Mouse (Mus musculus): ENCODE results near the gene Tprkb. TPM values are rescaled to one million over a fixed set of nuclear protein-coding genes. Genes with fewer than 3 reads are reported as not detected.

The Tprkb gene
- 2.8 and 4.1 TPM in 2 replicates for polyA plus RNA-seq (2012)

DNA sequence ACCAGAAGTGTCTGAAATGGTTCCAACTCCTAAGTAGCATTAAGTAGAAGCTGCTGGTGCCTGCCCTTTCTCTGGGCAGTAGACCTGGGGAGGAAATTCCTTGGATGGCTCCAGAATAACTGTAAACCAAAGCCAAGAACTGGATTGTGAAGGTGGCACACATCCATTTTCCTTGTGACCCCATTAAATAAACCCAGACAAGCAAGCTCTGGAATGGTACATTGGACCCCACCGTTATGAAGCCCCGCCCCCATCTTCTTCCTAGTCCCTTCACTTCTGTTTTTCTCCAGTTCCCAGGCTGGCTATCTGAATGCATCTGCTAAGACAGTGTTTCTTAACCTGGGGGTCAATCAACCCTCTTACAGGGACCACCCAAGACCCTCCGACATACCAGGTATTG lies at the start of gene Tprkb:
Gene Tprkb (plus strand): TSS at position 279 of the 400 bp plus-strand sequence.

DNA sequence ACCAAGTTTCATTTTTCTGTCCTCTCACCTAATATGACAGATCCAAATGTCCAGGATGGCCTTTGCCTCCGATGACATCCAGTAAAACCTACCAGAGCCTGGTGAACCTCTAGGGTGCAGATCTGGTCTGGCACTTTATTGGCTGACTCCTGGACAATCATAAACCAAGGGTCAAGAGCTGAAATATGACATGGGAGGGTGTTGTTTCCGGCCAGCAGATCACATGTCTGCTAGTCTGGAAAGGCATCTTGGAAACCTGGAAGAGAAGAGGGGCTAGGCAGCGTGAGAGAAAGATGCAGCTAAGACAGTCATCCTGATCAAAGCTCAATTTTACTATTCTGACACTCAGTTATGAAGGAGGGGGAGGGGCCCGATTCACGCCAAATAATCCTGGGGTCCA lies 42.7 kb upstream of the Tprkb start, which contains the start of gene Nat8f2:
Gene Nat8f2 (minus strand): TSS at position 153 of the 400 bp plus-strand sequence.

DNA sequence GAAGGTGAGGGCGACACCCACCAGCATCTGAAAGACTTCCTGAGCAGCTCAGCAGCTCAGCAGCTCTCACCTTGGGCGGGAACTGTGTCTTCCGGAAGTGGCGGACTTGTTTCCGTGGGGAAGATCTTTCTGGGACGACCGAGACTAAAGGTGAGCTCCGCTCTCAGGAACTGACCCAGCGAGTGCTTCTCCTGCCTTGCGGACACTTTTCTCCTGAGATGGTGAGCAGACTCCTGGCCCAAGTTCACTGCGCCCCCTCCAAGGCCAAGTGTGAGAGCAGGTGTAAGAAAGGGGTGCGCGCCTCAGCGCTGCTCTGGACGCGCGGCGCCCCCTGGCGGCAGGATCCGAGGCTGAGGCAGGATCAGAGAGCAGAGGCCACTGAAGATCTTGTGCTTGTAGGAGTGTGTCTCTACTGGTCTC lies 7.0 kb upstream of the Tprkb start, which contains the start of gene Nat8f4:
Gene Nat8f4 (minus strand): TSS at position 243 of the 420 bp plus-strand sequence.

DNA sequence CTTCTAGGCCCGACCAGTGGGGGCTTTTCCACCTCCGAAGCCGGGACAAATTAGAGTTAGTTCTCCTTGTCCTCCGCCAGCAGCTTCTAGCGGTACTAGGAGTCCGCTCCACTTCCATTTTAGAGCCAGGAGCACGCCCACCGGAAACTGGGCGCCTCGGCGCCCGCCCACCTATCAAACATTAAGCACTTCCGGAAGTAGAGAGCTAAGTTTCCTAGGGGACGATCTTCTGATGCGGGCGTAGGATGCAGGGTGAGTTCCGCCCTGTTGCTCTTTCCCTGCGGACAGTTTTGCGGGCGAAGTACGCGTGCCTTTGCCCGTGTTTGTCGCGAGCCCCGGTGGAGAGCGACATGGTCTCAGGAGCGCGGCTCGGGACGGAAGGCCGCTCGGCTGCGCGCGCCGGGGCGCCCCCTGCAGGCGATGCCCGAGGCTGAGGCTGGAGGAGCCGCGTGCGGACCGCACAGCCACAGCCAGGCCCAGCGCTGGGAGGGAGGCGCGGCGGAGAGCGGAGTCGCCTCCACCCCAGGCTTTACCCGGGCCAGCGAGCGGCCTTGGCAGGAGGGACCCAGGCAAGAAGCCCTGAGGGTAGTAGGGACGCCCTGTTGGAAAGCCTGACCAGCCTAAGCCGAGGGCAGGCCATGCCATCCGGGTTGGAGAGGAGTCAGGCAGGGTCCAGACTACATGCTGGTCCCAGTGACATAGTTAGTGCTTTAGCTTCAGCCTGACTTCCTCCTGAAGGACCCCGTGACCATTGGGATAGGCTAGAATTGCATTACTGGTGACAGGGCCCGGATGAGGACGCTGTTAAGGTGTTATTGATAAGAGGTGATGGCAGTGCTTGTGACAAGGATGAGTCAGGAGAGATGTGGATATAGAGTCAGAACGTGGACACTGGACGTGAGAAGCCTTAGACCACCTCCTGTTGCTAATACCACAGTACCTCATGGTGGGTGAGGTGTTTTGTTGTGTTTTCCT lies 4.2 kb downstream of the Tprkb start, which contains the start of gene Nat8f1:
Gene Nat8f1 (minus strand): TSS at position 149 of the 975 bp plus-strand sequence.

DNA sequence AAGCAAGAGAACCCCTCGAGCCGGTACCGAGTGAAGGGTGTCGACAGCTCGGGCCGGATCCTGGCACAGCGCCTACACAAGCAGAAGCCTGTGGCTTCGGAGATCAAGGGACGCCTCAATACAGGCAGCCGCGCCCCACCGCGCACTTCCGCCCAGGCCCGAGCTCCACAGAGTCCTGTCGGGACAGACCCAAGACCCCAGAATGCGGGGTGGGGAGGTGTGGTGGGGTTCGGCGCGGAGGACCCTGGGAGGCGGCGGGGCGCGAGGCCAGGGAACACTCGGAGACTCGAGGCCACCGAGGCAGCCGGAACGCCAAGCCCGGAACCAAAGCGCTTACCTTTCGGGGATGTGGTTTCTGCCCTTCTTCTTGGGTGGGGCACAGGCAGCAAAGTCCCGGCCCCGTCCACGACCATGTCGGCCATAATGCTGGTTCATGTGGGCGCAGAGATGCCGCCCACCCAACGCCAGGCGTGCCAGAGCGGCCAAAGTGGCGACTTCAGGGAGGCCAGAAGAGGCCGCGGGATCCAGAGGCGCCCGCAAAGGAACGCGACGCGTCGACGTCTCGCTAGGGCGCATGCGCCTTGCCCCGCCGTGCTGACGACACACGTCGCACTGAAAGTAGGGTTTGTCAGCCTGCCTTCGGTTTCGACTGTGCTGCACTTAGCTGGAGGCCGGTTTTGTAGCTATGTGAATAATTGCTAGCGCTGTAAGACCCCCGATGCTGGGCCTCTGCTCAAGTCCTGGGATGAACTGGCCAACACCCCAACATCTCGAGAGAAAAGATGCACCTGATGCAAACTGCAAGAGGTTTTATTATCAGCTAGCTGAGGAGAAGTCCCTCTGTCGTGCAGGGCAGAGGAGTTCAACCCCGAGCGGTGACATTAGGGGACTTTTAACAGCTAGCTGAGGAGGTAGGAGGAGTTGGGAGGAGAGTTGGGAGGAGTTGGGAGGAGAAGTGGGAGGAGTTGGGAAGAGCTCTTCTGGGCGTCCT lies 49.7 kb downstream of the Tprkb start, which contains the start of gene Dusp11:
Gene Dusp11 (minus strand): TSS at position 567 of the 991 bp plus-strand sequence.

Other genes with a start within 250 kb of the Tprkb start
- gene Nat8f7, start 198.7 kb upstream of the Tprkb start, polyA plus RNA-seq (2012), result not detected in 2 replicates
- gene Nat8f3, start 146.1 kb upstream of the Tprkb start, polyA plus RNA-seq (2012), result not detected in 2 replicates
- gene Nat8f6, start 90.9 kb upstream of the Tprkb start, polyA plus RNA-seq (2012), result not detected in 2 replicates
- gene Nat8f5, start 90.9 kb upstream of the Tprkb start, polyA plus RNA-seq (2012), result not detected in 2 replicates
- gene Nat8, start 79.8 kb upstream of the Tprkb start, polyA plus RNA-seq (2012), result not detected in 2 replicates
- not detected in 2 replicates for gene Nat8f2, start 42.7 kb upstream of the Tprkb start, polyA plus RNA-seq (2012)
- not detected in 2 replicates for gene Nat8f4, start 7.0 kb upstream of the Tprkb start, polyA plus RNA-seq (2012)
- 0.62 and 0.83 TPM in 2 replicates for gene Nat8f1, start 3.8 kb downstream of the Tprkb start, polyA plus RNA-seq (2012)
- 47.7 and 51.9 TPM in 2 replicates for gene Dusp11, start 49.8 kb downstream of the Tprkb start, polyA plus RNA-seq (2012)
- gene Figla, start 104.3 kb downstream of the Tprkb start, polyA plus RNA-seq (2012), result not detected in 2 replicates
- 22.1 and 26.0 TPM in 2 replicates for gene Add2, start 116.8 kb downstream of the Tprkb start, polyA plus RNA-seq (2012)

Measured in megakaryocyte-erythroid progenitor cell, adult 5 weeks (primary cell).